ENCODE assay signal across 8 mouse cellular contexts in genomic region chr17:12318663-12319201, GRCm38 (mm10). TPM values are rescaled to one million over a fixed set of nuclear protein-coding genes. Genes with fewer than 3 reads are reported as not detected.
DNase-seq lines count a peak whose midpoint lies in the region; ATAC-seq lines count a peak whose summit lies in the region.

Gene Map3k4, minus strand, starts transcription at chr17:12318796.

- peak; percentile 99 for ATAC-seq in megakaryocyte, adult 5-6 weeks (ENCODE audit: poor library complexity, severe bottlenecking)

- peak; percentile 96 to 99 for DNase-seq in adrenal gland, adult (ENCODE audit: inconsistent age in 2 of 2, low spot score in 1 of 2)
- peak; percentile 96 for DNase-seq in embryo, embryonic 10 days (ENCODE audit: low spot score)
- DNase-seq in gastrocnemius, postnatal 10 days, result peak; percentile 96
- peak; percentile 86 for DNase-seq in induced T-regulatory cell, adult 2 months (ENCODE audit: low read depth)
- DNase-seq in left cerebral cortex, adult 8-10 months (ENCODE audit: low spot score in 2 of 2), result peak; percentile 92 to 94
- DNase-seq in right cerebral cortex, adult 18-20 months, result peak; percentile 95
- DNase-seq in urinary bladder, postnatal 14 days (ENCODE audit: low spot score), result peak; percentile 94

RNA-seq across cellular contexts. Expression of gene Map3k4, which starts in this region (rescaled TPM):
- 10 to 100 TPM; 21.8 to 26.6 TPM for total RNA-seq in gastrocnemius, postnatal 10 days (2021)
- total RNA-seq in left cerebral cortex, adult 8-10 months (2022), result 10 to 100 TPM; 45.7 to 57.2 (median 49.1) TPM
- 10.4 and 11.3 TPM in 2 replicates for total RNA-seq in megakaryocyte, adult 5-6 weeks (2015)
- total RNA-seq in megakaryocyte, adult 5-6 weeks (2017), result 19.9 and 22.0 TPM in 2 replicates

Comparison
In these comparisons a context has a peak if more than half of its experiments do, and no peak if none do; other contexts are left out.
1. Peak in every context shown above with its lines: DNase-seq and ATAC-seq.